Mouse (Mus musculus): ENCODE results near the gene Dnah1.

DNA sequence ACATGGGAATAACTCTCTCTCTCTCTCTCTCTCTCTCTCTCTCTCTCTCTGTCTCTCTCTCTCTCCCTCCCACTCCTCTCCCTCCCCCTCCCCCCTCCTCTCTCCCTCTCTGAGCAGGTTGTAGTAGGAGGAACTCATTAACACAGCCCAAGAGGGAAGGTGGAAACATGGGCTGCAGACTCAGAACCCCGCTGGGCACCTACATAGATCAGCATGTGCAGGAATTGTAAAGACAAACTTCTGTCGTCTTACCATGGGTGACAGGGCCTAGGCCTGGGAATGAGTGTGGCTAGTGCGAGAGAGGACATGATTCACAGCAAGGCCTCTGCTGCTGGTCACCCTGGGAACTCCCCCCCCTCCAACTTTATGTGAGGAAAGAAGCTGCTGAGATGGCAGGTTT lies 1.5 kb downstream of the Dnah1 start:
- TF ChIP-seq CTCF (IDR thresholded peaks at IDR 0.05; ENCODE audit: low read depth, low read length) (no peak), POLR2A (IDR thresholded peaks at IDR 0.05; ENCODE audit: borderline replicate concordance, low read depth, low read length) (no peak)
